Mouse (Mus musculus) MN1 (cell line): ENCODE results near the gene Aen.

Experiments used
- DNase-seq: peaks from one replicate; pipeline ENCODE4 v3.0.0-alpha.2; 2016; ENCODE audit warnings: low spot score

The Aen gene

DNA sequence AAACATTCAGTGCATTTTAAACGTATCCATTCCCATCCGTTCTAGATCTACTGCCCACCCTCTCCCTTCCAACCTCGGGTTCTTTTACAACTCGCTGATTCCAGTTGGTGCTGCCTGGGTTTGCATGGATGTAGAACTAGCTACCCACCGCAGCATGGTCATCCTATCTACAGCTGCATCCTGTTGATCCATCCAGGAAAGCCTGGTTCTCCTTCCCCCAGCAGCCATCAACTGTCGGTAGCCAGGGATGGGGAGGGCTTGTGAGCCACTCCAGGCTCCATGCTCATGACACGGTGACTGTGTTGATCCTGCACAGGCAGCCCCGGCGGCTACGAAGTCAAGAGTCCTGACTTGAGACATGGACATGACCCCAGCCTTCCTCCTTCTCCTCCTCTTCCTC lies 1.7 kb upstream of the Aen start:
- DNase-seq = no peak

DNA sequence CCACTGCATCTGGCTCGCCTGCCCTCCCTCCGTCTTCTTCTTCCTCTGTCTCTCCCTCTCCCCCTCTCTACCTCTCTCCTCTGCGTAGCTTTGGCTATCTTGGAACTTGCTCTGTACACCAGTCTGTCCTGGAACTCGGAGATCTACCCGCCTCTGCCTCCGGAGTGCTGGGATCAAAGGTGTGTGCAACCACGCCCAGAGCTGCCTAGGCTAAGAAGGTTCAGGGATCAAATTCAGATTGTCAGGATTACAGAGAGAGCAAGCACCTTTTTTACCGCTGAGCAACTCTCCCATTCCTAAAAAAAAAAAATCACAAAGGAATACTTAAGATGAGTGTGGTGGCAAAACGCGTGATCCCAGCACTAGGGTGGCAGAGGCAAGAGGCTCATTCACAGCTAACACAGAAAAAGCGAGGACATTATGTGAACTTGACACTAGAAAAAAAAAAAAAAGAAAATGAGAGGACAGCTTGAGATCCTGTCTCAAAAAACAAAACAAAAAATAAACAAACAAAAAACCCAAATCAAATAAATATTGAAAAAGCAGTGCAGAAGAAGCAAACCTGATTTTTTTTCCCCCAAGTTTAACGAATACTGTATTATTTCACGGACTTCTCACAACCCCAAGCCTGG lies 517 bp upstream of the Aen start:
- DNase-seq = no peak

DNA sequence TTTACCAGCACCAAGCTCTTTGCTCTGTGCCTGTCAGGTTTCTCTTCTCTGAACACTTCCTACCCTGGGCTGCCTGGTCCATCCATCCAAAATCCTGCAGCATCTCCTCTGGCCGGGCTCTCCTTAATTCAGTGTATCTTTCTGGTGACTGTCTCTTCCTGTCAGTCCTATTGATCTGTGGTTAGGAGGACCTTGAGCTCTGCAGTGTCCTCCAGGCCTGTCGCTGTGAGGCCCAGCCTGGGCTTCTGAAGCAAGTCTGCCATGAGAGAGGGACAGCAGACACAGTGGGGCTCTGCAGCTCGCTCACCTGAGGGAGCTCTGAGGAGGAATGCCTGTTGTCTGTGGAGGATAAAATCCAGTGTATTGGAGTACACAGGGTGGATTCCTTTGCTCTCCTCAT lies 1.9 kb downstream of the Aen start:
- DNase-seq = no peak

DNA sequence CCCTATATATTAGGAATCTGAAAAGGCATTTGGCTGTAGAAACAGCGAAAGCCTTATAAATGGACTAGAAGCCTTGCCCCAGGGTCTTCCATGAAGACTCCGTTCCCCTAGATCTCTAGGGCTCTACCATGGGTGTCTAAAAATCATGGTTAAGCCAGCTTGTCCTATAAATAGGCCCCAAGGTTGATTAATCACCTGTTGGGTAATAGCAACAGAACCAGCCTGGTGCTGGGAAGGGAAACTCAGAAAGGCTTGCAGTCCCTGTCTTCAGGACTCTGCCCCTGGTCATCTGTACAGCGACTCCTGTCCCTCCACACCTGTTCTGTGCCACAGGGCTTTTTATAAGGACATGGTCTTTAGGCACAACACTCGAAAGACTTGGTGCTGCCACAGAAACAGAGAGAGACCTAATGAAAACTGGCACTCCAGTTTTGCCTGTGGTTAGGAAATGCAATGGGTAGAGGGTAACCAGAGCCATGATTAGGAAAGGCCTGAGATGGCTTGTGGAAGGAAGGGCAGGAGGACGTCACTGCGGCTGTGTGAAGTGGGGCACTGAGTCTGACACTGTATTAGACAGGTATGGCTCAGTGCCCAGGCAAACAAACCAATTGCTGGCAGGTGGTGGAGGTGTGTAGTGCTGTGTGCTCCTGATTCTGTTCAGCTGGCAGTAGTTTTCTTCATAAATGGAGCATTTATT lies 7.7 kb downstream of the Aen start:
- DNase-seq = no peak

DNA sequence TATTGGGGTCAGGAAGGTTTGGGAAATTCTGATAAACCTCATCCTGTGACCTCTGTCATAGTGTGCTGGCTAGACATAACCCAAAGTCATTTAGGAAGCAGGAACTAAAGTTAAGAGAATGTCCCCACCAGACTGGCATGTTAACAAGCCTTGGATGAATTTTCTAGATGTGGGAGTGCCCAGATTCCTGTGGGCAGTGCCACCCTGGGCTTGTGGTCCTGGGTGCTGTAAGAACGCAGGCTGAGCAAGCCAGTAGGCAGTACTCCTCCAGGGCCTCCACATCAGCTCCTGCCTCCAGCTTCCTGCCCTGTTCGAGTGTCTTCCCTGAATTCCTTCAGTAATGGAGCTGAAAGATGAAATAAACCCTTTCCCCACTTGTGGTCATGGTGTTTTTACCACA lies 8.5 kb downstream of the Aen start:
- DNase-seq = no peak

DNA sequence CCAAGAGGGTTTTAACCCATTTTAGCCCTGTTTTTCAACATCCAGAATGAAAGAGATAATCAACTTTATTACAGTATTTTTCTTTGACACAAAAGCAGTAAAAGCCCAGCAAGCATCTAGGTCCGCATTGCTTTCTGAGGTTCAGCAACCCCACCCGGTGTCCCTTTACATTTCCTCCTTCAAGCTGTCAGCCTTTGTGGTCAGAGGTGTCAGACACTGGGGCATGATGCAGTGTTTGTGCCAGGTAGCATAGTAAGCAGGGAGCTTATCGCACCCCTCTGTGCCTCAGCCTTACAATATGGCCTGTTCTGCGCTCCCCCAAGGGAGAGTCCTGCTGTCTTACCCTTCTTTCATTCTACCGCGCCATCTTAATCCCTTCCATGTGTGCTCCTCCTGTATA lies 13.4 kb downstream of the Aen start:
- DNase-seq = no peak

DNA sequence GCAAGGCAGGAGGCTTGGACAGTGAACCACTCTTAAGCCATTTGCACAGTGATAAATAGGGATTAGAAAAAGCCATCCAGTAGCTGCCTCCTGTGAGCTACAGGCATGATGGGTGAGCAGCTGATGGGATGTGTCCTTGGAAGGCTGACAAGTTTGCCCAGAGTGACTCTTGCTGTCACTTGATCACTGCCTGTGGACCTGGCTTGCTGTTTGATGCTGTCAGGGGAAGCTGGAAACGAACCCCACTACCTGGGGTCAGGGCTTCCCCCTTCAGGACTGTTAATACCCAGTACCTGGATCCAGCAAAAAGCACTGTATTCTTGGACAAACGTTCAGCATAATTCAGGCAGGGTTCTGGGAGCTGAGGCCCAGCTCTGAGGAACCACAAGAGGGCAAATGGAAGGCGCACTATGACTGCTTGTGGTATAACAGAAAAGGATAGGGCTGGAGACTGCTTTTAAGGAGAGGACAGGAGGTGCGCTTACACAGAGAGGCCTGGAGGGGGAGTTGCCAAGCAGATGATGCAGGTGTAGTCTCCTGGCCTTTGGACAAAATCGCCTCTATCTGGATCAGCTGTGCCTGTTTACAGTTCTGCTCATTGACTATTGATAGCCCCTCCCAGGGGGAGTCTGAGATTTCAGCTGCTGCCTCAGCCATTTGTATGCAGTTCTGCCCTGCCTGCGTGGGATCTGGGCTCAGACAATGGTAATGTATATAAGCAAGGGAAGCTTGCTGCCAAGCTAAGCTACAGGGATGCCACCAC lies 14.9 kb downstream of the Aen start:
- DNase-seq = no peak

DNA sequence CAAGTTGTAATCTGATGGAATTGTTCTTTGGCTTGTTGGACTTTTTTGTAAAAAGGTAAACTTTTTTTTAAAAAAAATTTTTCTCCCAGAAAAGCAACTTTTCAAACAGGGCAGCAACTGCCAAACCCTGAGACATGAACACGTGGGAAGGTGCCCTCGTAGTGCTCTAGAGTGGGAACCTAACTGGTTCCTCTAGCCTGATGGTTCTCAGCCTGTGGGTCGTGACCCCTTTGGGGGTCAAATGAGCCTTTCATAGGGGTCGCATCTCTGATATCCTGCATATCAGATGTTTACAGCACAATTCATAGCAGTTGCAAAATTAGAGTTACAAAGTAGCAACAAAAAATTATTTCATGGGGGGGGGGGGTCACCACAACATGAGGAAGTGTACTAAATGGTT lies 15.6 kb downstream of the Aen start:
- DNase-seq = no peak

DNA sequence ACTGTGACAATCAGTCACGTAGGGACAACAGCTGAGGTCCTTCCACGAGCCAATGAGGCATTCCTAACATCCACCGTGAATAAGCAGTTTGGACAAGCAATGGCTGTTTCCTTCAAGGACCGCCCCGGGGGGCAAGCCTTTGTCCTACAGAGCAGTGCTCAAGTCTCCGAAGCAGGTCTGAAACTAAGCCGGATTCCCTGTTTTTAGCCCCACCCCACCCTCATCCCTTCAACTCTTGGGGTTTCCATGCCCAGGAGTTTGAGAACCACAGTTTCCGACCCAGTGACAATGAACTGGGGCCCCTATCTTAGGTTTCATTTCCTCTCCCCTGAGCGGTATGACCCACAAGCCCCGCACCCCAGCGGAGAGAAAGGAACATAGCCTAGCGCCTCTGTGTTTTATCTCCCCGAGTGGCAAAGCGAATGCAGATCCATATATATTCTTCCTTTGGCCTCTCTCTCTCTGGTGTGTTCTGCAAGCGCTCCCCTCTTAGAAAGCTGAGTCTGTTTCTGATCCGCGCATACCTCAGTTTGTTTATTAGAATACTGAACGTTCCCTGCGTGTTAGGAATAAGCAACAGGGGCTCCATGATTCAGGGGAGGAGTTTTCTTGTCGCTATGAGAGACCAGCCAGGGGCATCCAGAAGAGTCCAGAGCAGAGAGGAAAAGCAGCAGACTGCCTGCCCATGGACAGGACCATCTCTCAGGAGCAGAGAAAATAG lies 16.8 kb downstream of the Aen start:
- no peak for DNase-seq

DNA sequence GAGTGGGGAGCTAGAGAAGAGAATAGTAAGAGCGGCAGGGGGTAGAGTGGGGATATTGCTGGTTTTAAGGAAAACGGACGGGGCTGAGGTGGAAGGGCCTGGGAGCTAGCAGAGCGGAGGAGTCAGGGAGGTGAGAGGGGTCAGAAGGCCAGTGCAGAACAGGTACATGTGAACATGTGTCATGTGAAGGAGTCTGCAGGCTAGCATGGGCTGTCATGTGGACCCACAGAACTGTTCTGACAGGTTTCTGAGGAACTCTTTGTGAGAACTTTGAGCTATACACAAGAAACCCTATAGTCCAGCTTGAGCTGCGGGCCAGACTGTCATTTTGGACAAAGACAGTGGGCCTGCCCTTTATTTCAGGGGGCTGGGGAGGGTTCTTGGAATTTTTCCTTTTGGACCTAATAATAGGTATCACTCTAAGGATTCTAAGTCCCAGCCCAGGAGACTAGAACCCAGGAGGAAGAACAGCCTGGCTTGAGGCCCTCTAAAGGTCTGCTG lies 17.4 kb downstream of the Aen start, which contains the start of gene Isg20:
TSS of gene Isg20 (plus strand) at position 451 of the 501 bp plus-strand sequence.
- DNase-seq = no peak

DNA sequence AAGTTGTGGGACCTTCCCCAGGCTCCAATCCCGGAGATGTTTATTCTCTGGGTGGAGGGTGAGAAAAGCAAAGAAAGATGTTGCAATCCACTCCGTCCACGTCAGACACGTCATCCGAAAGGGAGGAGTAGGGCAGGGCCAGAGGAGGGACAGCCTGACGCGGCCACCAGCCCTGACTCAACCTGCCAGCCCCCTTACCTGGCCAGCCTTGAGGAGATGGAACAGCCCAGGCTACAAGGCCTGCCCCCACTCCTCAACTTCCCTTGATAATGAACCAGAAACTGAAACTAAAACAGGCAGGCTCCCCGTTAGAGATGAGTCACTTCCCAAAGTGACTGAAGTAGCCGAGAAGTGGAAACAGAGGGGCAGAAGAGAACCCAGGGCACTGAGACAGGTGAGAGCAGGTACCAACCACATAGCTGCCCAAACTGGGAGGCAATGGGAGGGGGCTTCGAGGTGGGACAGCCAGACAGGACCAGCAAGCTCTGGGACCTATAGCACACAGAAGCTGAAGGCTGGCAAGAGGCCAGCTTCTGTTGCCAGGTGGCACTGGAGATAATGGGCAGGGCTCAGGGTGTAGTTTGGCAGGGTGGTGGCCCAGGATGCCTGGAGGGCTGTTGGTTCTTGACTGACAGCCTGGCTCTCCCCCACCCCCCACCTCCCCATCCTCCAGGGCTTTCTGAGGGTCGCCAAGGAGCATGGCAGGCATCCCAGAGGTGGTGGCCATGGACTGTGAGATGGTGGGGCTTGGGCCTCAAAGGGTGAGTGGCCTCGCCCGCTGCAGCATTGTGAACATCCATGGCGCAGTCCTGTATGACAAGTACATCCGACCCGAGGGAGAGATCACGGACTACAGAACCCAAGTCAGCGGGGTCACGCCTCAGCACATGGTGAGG lies 18.2 kb downstream of the Aen start:
- DNase-seq = peak; percentile 69

DNA sequence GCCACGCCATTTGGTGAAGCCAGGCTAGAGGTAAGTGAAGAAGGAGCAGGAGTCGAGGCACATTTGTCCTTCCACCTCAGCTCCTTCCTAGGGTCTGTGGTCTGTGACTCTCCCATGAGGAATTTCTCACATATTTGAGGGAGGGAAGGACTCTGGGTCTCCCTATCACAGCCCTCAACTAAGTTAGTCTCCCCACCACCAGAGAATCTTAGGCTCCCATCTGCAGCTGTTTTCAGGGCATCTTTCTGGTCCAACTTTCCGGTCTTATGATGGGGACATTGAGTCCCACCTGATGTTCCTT lies 18.8 kb downstream of the Aen start:
- DNase-seq = no peak

DNA sequence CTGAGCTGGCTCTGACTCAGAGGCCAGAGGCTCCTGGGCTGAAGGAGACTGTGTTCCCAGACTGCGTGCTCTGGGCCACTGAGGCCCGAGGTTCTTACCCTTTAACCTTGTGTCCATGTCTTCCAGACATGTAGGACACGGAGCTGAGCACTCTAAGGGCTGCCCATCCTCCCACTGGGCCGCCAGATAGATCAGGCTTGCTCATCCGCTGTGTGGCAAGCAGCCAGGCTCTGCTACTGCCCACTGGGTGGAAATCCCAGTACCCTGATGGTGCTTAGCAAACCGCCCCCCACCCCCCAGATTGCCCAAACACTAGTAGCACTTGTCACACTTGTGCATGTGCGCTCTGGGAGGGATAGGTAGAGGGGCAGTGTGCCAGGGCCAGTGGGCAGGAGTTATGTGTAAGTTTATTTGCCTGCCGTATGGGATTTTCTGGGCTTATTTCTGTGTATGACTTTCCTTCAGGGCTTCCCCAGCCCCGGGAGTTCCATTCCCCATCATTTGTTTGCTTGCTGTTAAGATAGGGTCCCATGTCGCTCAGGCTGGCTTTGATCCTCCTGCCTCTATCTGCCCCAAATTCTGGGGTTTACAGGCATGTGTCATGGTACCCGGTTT lies 19.3 kb downstream of the Aen start:
- peak; percentile 17 for DNase-seq

DNA sequence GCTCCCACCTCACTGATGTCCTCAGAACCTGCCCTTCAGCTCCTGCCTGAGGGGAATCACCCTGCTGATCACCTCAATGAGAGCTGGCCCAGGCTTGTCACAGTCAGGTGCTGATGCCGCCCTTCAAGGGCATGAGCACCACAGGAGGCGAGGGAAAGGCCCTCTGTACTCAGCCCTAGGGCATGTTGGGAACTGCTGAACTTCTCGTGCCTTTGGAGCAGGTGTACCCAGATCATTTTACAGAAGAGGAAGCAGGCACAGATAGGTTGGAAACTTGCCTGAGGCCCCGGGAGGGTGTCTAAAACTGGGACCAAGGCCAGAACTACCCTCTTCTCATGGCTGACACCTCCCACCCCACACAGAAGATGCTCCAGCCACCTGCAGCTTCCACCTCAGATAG lies 23.0 kb downstream of the Aen start:
- DNase-seq = no peak

DNA sequence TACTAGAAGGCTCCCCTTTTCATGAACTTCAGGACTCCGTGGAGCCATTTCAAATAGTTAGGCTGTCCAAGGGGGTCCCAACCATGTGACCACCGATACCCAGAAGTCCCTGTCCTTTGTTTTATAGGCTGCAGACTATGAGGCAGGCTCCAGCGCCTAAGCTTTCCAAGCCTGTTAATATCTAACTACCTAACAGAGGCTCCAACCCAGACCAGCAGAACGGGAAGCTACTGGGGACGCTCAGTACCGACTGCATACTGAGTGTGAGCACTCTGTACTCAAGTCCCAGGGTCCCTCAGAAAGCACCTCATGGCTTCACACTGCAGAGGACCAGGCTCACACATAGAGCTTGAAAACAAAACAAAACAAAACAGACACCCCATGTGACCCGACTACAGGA lies 26.9 kb downstream of the Aen start:
- no peak for DNase-seq

DNA sequence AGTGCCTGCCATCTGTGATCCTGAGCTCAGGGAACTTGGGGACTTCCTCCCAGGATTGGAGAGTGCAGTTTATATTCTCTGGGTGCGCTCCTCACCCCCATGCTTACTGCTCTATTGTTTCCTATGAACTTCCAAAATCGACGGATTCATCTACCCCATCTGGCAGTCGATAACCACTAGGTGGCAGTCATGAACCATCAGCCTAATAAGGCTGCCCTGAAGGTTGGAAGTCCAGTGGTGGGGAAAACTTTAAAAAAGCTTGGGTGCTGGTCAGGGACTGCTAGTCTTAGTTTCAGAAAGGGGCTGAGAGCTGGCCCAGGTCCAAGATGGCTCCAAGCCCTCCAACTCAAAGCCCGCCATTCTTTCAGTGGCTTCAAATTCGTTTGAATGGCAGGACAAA lies 28.6 kb downstream of the Aen start:
- DNase-seq = peak; percentile 82

DNA sequence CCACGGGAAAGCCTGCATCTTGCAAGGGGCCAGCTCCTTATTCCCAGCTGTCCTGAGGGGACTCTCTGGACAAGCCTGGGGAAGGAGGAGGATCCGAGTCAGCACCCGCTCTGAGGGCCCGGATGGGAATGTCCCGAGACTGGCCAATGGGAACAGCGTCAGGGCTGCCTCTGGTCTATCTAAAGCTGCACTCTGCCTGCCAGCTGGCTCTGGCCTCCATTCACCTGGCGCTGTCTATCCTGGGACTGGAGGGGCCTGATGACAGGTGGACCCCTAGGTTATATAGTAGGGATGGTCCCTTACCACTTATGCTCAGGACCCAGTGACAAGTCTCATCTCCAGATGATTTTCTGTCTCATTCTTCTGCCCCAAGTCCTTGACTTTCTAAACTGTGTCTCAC lies 29.1 kb downstream of the Aen start:
- DNase-seq = no peak

DNA sequence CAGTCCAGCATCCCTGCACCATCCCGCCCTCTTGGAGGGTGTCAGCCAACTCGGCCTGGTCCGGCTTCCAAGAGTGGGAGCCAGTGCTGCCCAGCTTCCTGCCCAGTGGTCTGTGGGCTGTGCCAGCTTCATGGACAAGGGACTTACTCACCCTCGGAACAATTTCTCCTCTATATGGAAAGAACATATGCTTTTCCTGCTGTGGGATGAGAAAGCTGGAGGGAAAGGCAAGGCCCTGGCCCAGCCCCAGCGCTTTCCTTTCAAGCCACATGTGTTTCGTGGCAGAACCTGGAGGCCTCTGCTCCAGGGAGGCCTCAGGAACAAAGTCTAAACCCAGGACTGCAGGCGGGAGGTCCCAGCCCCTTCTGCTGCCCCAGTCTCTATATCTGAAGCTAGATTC lies 30.0 kb downstream of the Aen start:
- DNase-seq = no peak

DNA sequence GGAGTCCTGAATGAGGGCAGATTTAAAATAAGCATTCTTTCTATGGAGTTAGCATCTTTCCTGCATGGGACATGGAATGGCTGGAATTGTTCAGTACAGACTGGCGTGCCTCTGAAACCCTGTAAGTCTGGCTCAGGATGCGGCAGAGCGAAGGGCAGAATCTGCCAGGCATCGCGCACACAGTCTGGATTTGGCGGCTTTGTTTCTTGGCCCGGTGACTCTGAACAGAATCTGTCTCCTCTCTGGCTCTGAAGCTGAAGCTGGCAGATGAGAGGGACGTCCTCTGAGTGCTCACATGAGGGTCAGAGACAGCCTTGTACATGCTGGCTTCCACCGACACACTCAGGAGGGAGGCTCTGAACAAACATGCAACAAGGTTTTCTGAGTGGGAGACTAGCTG lies 30.5 kb downstream of the Aen start:
- no peak for DNase-seq

DNA sequence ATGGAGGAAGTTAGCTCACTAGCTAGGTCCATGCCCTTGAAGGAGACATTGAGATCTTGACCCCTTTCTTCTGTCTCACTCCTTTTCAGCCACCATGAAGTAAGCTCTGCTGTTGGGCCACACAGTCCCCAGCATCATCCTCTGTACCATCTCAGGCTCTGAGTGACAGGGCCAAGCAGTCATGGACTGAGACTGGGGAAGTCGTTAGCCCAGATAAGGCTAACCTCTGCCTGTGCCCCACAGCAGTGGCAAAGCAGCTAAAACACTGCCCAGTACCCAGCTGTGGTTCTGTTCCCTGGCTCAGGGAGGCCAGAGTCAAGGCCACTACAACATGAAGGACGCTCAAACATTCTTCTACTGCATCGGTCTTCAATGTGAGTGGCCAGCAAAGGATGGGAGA lies 31.6 kb downstream of the Aen start:
- no peak for DNase-seq

DNA sequence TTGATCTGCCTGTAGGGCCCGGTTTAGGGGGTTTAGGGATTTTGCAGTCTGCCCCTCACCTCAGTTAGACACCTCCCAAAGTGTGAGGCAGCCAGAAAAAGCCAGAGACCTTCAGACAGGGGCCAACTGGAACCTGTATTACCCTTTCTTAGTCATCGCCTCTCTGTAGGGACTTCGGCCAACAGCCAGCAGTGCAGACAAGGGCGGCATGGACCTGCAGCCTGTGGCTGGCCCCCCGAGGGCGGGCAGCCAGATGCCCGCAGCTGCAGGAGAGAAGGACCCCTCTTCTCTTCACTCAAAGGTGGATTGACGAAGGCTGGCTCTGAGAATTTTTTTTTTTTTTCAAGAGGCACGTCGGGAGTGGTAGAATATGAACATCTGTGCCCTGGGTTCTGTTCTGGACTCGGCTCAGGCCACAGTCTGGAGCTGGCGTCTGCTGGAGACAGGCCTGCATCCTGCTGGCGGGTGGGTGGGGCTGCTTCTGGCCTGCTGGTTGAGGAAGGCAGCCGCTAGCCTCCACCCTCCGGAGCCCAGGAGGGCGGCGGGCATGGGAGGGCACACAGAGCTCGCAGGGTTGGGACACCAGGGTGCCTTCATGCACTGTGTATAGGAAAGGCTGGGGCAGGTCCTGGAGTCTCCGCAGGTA lies 43.4 kb downstream of the Aen start:
- peak; percentile 26 for DNase-seq
